Mouse (Mus musculus): ENCODE data around the gene Tpk1. TPM values are rescaled to one million over a fixed set of nuclear protein-coding genes. Genes with fewer than 3 reads are reported as not detected.
A peak's percentile ranks its signal among the peaks of the same experiment; 100 is the strongest.

Tpk1 gene
- total RNA-seq, 2 experiments from 2014 or later, result 2.4 to 3.3 TPM

GRCm38 (mm10) chr6:43373206-43373605, 292.9 kb downstream of the Tpk1 start:
- intact Hi-C loops (cut with DNase I), result no loop called here
- no peak for DNase-seq (ENCODE audit: low spot score)

- intact Hi-C loops (cut with DNase I), result no loop called here
- DNase-seq (ENCODE audit: low spot score), result no peak
These were observed 298.6 kb downstream of the Tpk1 start for GRCm38 (mm10) chr6:43367434-43367945.

GRCm38 (mm10) chr6:43366952-43367351, 299.1 kb downstream of the Tpk1 start:
- intact Hi-C loops (cut with DNase I), result no loop called here
- DNase-seq (ENCODE audit: low spot score), result no peak

- intact Hi-C loops (cut with DNase I), result no loop called here
These were observed 302.2 kb downstream of the Tpk1 start for GRCm38 (mm10) chr6:43363917-43364316.

GRCm38 (mm10) chr6:43363291-43363820, 302.7 kb downstream of the Tpk1 start:
- DNase-seq (ENCODE audit: low spot score), result no peak
- intact Hi-C loops (cut with DNase I), result no loop called here

More at GRCm38 (mm10) chr6:43363917-43364316, 302.2 kb downstream of the Tpk1 start:
- DNase-seq (ENCODE audit: low spot score), result no peak

- no peak for DNase-seq (ENCODE audit: low spot score)
- intact Hi-C loops (cut with DNase I), result no loop called here
These were observed 304.8 kb downstream of the Tpk1 start for GRCm38 (mm10) chr6:43361248-43361647.

GRCm38 (mm10) chr6:43360214-43360613, 305.9 kb downstream of the Tpk1 start:
- intact Hi-C loops (cut with DNase I), result no loop called here
- DNase-seq (ENCODE audit: low spot score), result no peak

- intact Hi-C loops (cut with DNase I), result no loop called here
- no peak for DNase-seq (ENCODE audit: low spot score)
These were observed 311.4 kb downstream of the Tpk1 start for GRCm38 (mm10) chr6:43354562-43355241.

GRCm38 (mm10) chr6:43353446-43353845, 312.6 kb downstream of the Tpk1 start:
- no peak for DNase-seq (ENCODE audit: low spot score)
- intact Hi-C loops (cut with DNase I), result no loop called here

- intact Hi-C loops (cut with DNase I), result no loop called here
- no peak for DNase-seq (ENCODE audit: low spot score)
These were observed 317.0 kb downstream of the Tpk1 start for GRCm38 (mm10) chr6:43349083-43349482.

GRCm38 (mm10) chr6:43347637-43348036, 318.4 kb downstream of the Tpk1 start:
- intact Hi-C loops (cut with DNase I), result no loop called here
- DNase-seq (ENCODE audit: low spot score), result no peak

- intact Hi-C loops (cut with DNase I), result no loop called here
- DNase-seq (ENCODE audit: low spot score), result no peak
These were observed 323.1 kb downstream of the Tpk1 start for GRCm38 (mm10) chr6:43343006-43343405.

GRCm38 (mm10) chr6:43342386-43342785, 323.7 kb downstream of the Tpk1 start:
- DNase-seq (ENCODE audit: low spot score), result no peak
- intact Hi-C loops (cut with DNase I), result no loop called here

- intact Hi-C loops (cut with DNase I), result no loop called here
- DNase-seq (ENCODE audit: low spot score), result no peak
These were observed 327.3 kb downstream of the Tpk1 start for GRCm38 (mm10) chr6:43338804-43339203.

GRCm38 (mm10) chr6:43337491-43337961, 328.6 kb downstream of the Tpk1 start:
- intact Hi-C loops (cut with DNase I), result no loop called here

GRCm38 (mm10) chr6:43335619-43336234, 330.4 kb downstream of the Tpk1 start:
- no peak for DNase-seq (ENCODE audit: low spot score)
- intact Hi-C loops (cut with DNase I), result no loop called here

More at GRCm38 (mm10) chr6:43337491-43337961, 328.6 kb downstream of the Tpk1 start:
- peak; percentile 16 for DNase-seq (ENCODE audit: low spot score)

- intact Hi-C loops (cut with DNase I), result no loop called here
- no peak for DNase-seq (ENCODE audit: low spot score)
These were observed 332.6 kb downstream of the Tpk1 start for GRCm38 (mm10) chr6:43333479-43333878.

- intact Hi-C loops (cut with DNase I), result no loop called here
- no peak for DNase-seq (ENCODE audit: low spot score)
These were observed 353.0 kb downstream of the Tpk1 start for GRCm38 (mm10) chr6:43312961-43313656.

GRCm38 (mm10) chr6:43312546-43312945, 353.5 kb downstream of the Tpk1 start:
- intact Hi-C loops (cut with DNase I), result no loop called here
- no peak for DNase-seq (ENCODE audit: low spot score)

- intact Hi-C loops (cut with DNase I), result no loop called here
- DNase-seq (ENCODE audit: low spot score), result no peak
These were observed 356.0 kb downstream of the Tpk1 start for GRCm38 (mm10) chr6:43310071-43310470.
